Mouse (Mus musculus) midbrain, embryonic 12.5 days (tissue): ENCODE measurements around the gene Il17ra. TPM values are rescaled to one million over a fixed set of nuclear protein-coding genes. Genes with fewer than 3 reads are reported as not detected.

Source experiments
- ATAC-seq: fragments of 200-750 bp; cut with Nextera tagmentation; 2 replicates; pipeline ENCODE4 v1.8.0; 2017; ENCODE audit warnings: low read depth, moderate TSS enrichment, moderate library complexity; ENCODE audit not compliant: low FRiP score
- H3K27ac ChIP-seq: fragments of 300-500 bp; sonication (generic); replicated peaks from 2 replicates; pipeline ENCODE4 v1.5.1; 2016; ENCODE audit warnings: mild to moderate bottlenecking
- H3K27me3 ChIP-seq: fragments of 300-500 bp; sonication (generic); 2 replicates; pipeline ENCODE4 v1.6.1; 2016; ENCODE audit warnings: mild to moderate bottlenecking
- H3K36me3 ChIP-seq: fragments of 300-500 bp; sonication (generic); 2 replicates; pipeline ENCODE4 v1.6.1; 2016
- H3K4me1 ChIP-seq: fragments of 300-500 bp; sonication (generic); 2 replicates; pipeline ENCODE4 v1.6.1; 2016
- H3K4me2 ChIP-seq: fragments of 300-500 bp; sonication (generic); replicated peaks from 2 replicates; pipeline ENCODE4 v1.6.1; 2016; ENCODE audit warnings: mild to moderate bottlenecking, moderate library complexity
- H3K4me3 ChIP-seq: fragments of 300-500 bp; sonication (generic); 2 replicates; pipeline ENCODE4 v1.5.1; 2016; ENCODE audit warnings: mild to moderate bottlenecking
- H3K9ac ChIP-seq: fragments of 300-500 bp; sonication (generic); replicated peaks from 2 replicates; pipeline ENCODE4 v1.6.1; 2016; ENCODE audit warnings: mild to moderate bottlenecking, moderate library complexity
- H3K9me3 ChIP-seq: fragments of 300-500 bp; sonication (generic); 2 replicates; pipeline ENCODE4 v1.6.1; 2016; ENCODE audit warnings: mild to moderate bottlenecking
- WGBS: fragments of 180-500 bp; shearing (Covaris S2); methylation state at CpG from one replicate; pipeline ENCODE4 v1.1.7; 2016; 5-methylcytosine and 5-hydroxymethylcytosine counted together
- polyA plus RNA-seq: library from polyadenylated mRNA; unstranded; fragments of >200 nt; fragmentation: Nextera tagmentation; extraction: Ambion mirVana; gene quantifications from 2 replicates; pipeline ENCODE4 v1.2.1, GENCODE M21; 2016

The Il17ra gene
- polyA plus RNA-seq, 1 experiment from 2014 or later = 3.6 TPM

GRCm38 (mm10) chr6:120461217-120461616, 1.8 kb upstream of the Il17ra start:
- Histone ChIP-seq H3K4me3 (no peak overlapping the region), H3K9me3 (no peaks in the 10 kb centered on the region), H3K4me2 (no peak overlapping the region), H3K27ac (no peak overlapping the region), H3K27me3 (peaks cover 46% of the 10 kb centered on the region), H3K36me3 (no peaks in the 10 kb centered on the region), H3K4me1 (peaks cover 10% of the 10 kb centered on the region), H3K9ac (no peak overlapping the region)
- ATAC-seq = no peak
- WGBS = 68% methylated on average over 15 of the region's 15 CpGs

GRCm38 (mm10) chr6:120462251-120462650, 796 bp upstream of the Il17ra start:
- Histone ChIP-seq H3K4me2 (no peak overlapping the region), H3K27ac (no peak overlapping the region), H3K27me3 (peaks cover 50% of the 10 kb centered on the region), H3K9me3 (no peaks in the 10 kb centered on the region), H3K4me3 (no peak overlapping the region), H3K36me3 (no peaks in the 10 kb centered on the region), H3K9ac (no peak overlapping the region), H3K4me1 (peaks cover 10% of the 10 kb centered on the region)
- 66% methylated on average over 6 of the region's 6 CpGs for WGBS
- ATAC-seq = no peak

- peak overlapping the region; percentile 53 for H3K4me3 ChIP-seq
Measured at GRCm38 (mm10) chr6:120463884-120464283, 837 bp downstream of the Il17ra start.

DNA sequence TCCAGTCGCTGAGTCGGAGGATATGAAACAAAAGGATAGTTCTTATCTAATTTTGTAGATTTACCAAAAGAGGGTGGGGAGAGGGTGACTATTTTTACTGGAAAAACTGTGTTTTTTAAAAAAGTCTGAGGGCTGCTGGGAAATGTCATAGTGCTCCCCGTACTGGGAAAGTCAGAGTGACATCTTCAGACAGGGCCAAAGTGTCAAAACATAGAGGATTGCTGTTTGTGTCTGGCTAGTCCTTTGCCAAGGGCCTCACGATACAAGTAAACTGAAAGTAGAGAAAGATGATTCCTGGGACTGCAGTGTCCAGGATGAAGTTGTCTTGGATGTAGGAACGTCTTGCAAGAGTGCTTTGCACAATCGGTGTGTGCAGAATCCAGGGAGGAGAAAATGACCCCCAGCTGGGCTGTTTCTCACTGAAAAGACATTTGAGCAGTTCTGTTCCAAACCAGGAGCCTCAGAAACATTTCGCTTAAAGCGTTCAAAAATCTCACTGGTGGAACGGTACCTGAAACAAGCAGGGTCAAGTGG, 1.4 kb downstream of the Il17ra start:
- no peaks in the 10 kb centered on the region for H3K9me3 ChIP-seq
- H3K36me3 ChIP-seq = no peaks in the 10 kb centered on the region
- H3K4me2 ChIP-seq = peak overlapping the region; percentile 66
- WGBS = 58% methylated on average over 9 of the region's 9 CpGs
- no peak for ATAC-seq
- H3K27me3 ChIP-seq = peaks cover 50% of the 10 kb centered on the region
- no peak overlapping the region for H3K4me3 ChIP-seq
- H3K27ac ChIP-seq = no peak overlapping the region
- peaks cover 10% of the 10 kb centered on the region for H3K4me1 ChIP-seq
- H3K9ac ChIP-seq = no peak overlapping the region

More at GRCm38 (mm10) chr6:120463884-120464283, 837 bp downstream of the Il17ra start:
- Histone ChIP-seq H3K4me1 (peaks cover 10% of the 10 kb centered on the region), H3K36me3 (no peaks in the 10 kb centered on the region), H3K9me3 (no peaks in the 10 kb centered on the region), H3K27ac (no peak overlapping the region), H3K27me3 (peaks cover 50% of the 10 kb centered on the region), H3K9ac (0 out of 2 replicates have a peak overlapping the region, but pooled peaks have one; percentile 50), H3K4me2 (peak overlapping the region; percentile 66)
- WGBS = 5% methylated on average over 11 of the region's 11 CpGs
- no peak; the same call in 1 of the 2 replicates for ATAC-seq

GRCm38 (mm10) chr6:120465393-120465792, 2.3 kb downstream of the Il17ra start:
- ATAC-seq = no peak
- Histone ChIP-seq H3K27ac (no peak overlapping the region), H3K9ac (no peak overlapping the region), H3K4me2 (no peak overlapping the region), H3K9me3 (no peaks in the 10 kb centered on the region), H3K36me3 (no peaks in the 10 kb centered on the region), H3K27me3 (peaks cover 50% of the 10 kb centered on the region), H3K4me1 (peaks cover 10% of the 10 kb centered on the region), H3K4me3 (no peak overlapping the region)
- 37% methylated on average over 4 of the region's 4 CpGs for WGBS

- 78% methylated on average over 10 of the region's 10 CpGs for WGBS
- H3K27me3 ChIP-seq = peaks cover 42% of the 10 kb centered on the region
- H3K36me3 ChIP-seq = no peaks in the 10 kb centered on the region
- H3K27ac ChIP-seq = no peak overlapping the region
- H3K9me3 ChIP-seq = no peaks in the 10 kb centered on the region
- no peak overlapping the region for H3K9ac ChIP-seq
- no peak for ATAC-seq
- no peak overlapping the region for H3K4me3 ChIP-seq
- no peak overlapping the region for H3K4me2 ChIP-seq
- peaks cover 13% of the 10 kb centered on the region for H3K4me1 ChIP-seq
Measured at GRCm38 (mm10) chr6:120466609-120467329, 3.7 kb downstream of the Il17ra start.

DNA sequence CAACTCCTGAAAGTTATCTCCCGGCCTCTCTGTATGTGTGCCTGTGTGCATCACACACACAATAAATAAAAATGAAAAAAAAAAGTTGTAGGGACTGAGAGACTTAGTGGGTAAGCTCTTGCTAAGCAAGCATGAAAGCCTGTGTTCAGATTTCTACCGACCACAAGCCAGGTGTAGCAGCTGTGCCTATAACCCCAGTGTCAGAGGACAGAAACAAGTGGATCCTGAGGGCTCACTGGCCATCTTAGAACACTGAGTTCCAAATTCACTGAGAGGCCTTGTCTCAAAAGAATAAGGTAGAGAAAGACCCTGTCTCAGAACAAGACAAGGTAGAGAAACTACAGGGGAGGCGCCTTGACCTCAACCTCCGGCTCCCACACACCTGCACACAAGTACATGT, 5.2 kb downstream of the Il17ra start:
- Histone ChIP-seq H3K4me2 (no peak overlapping the region), H3K4me3 (no peak overlapping the region), H3K9me3 (no peaks in the 10 kb centered on the region), H3K9ac (no peak overlapping the region), H3K27me3 (peaks cover 28% of the 10 kb centered on the region), H3K27ac (no peak overlapping the region), H3K36me3 (no peaks in the 10 kb centered on the region), H3K4me1 (peaks cover 27% of the 10 kb centered on the region)
- no peak for ATAC-seq
- WGBS = 93% methylated on average over 4 of the region's 4 CpGs

DNA sequence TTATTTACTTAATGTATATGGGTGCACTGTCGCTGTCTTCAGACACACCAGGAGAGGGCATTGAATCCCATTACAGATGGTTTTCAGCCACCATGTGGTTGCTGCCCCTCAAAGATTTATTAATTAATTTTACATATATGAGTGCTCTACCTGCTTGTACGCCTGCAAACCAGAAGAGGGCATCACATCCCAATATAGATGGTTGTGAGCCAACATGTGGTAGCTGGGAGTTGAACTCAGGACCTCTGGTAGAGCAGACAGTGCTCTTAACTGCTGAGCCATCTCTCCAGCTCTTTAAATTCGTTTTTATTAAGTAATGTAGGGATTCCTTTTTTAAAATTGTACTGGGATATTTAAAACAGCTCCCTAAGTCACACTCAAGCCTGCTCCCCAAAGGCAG, 6.2 kb downstream of the Il17ra start:
- no peak overlapping the region for H3K27ac ChIP-seq
- peaks cover 25% of the 10 kb centered on the region for H3K4me1 ChIP-seq
- ATAC-seq = no peak
- 77% methylated on average over 3 of the region's 3 CpGs for WGBS
- no peak overlapping the region for H3K4me3 ChIP-seq
- H3K36me3 ChIP-seq = no peaks in the 10 kb centered on the region
- H3K9me3 ChIP-seq = no peaks in the 10 kb centered on the region
- no peak overlapping the region for H3K9ac ChIP-seq
- no peak overlapping the region for H3K4me2 ChIP-seq
- peaks cover 18% of the 10 kb centered on the region for H3K27me3 ChIP-seq

GRCm38 (mm10) chr6:120469770-120470169, 6.7 kb downstream of the Il17ra start:
- no peaks in the 10 kb centered on the region for H3K9me3 ChIP-seq
- H3K27me3 ChIP-seq = peaks cover 13% of the 10 kb centered on the region
- no peak overlapping the region for H3K4me2 ChIP-seq
- H3K9ac ChIP-seq = no peak overlapping the region
- H3K27ac ChIP-seq = no peak overlapping the region
- no peak for ATAC-seq
- peaks cover 25% of the 10 kb centered on the region for H3K4me1 ChIP-seq
- no peaks in the 10 kb centered on the region for H3K36me3 ChIP-seq
- H3K4me3 ChIP-seq = no peak overlapping the region

- no peak overlapping the region for H3K9ac ChIP-seq
- H3K4me3 ChIP-seq = no peak overlapping the region
- 89% methylated on average over 1 of the region's 1 CpGs for WGBS
- no peak for ATAC-seq
- no peaks in the 10 kb centered on the region for H3K36me3 ChIP-seq
- H3K27me3 ChIP-seq = peaks cover 4% of the 10 kb centered on the region
- no peaks in the 10 kb centered on the region for H3K9me3 ChIP-seq
- peaks cover 25% of the 10 kb centered on the region for H3K4me1 ChIP-seq
- H3K27ac ChIP-seq = no peak overlapping the region
- H3K4me2 ChIP-seq = no peak overlapping the region
Measured at GRCm38 (mm10) chr6:120470666-120471065, 7.6 kb downstream of the Il17ra start.

DNA sequence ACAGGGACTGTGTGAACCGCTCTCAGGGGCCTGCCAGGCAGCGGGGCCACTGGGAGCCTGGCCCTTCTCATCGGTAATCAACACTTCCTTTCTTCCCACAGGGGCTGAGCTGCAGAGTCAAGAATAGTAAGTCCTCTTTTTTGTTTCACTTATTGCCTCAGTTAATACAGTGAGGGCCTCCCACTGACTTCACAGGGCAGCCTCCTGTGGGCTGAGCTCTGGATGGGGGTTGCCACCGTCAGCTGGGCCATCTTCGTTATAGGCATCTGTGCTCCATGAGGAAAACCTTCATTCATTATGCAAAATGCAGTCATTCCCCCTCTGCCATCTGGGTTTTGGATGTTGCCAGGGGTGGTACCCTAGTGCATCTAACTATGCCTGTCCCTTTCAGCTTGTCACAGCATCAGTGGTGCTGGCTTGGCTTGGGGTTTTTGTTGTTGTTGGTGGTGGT, 9.0 kb downstream of the Il17ra start:
- Histone ChIP-seq H3K4me2 (peak overlapping the region; percentile 24; the same call in 1 of the 2 replicates), H3K9me3 (no peaks in the 10 kb centered on the region), H3K27me3 (peaks cover 1% of the 10 kb centered on the region; the same call in 1 of the 2 replicates), H3K9ac (no peak overlapping the region), H3K36me3 (no peaks in the 10 kb centered on the region), H3K4me3 (no peak overlapping the region), H3K4me1 (peaks cover 25% of the 10 kb centered on the region), H3K27ac (peak overlapping the region; percentile 84)
- WGBS = 4% methylated on average over 5 of the region's 5 CpGs
- peak; percentile 79 for ATAC-seq

DNA sequence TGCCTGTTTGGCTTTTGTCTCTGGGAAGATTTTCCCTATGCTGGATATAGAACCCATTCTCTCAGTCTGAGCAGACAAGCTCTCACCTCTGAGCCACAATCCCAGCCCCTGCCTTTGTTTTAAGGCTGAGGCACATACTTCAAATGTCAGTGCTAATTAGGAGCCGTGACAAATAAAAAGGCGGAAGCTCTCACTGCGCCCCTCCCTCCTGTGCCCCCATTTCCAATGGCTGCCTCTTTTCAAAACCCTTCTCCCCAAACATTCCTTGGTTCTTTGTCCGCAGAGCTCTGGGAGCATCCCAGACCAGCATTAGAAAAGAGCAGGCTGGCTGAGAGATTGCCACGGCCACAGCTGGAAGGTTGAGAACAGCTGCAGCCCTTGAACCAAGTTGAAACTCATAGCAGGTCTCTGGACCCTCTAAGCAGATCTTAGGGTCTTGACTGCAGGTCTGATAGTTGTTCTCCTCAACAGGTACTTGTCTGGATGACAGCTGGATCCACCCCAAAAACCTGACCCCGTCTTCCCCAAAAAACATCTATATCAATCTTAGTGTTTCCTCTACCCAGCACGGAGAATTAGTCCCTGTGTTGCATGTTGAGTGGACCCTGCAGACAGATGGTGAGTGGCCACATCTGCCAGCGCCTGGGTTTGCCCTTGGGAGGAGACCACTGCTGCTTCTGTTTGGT, 9.6 kb downstream of the Il17ra start:
- Histone ChIP-seq H3K27ac (peak overlapping the region; percentile 84), H3K36me3 (no peaks in the 10 kb centered on the region), H3K4me3 (no peak overlapping the region), H3K27me3 (no peaks in the 10 kb centered on the region; the same call in 1 of the 2 replicates), H3K4me2 (peak overlapping the region; percentile 24), H3K4me1 (peaks cover 25% of the 10 kb centered on the region), H3K9ac (no peak overlapping the region), H3K9me3 (no peaks in the 10 kb centered on the region)
- 16% methylated on average over 8 of the region's 8 CpGs for WGBS
- ATAC-seq = peak; percentile 58
